Mouse (Mus musculus): ENCODE measurements around the gene Ablim1. TPM values are rescaled to one million over a fixed set of nuclear protein-coding genes. Genes with fewer than 3 reads are reported as not detected.

The Ablim1 gene
- total RNA-seq, 2 experiments from 2014 or later, result 81.9 to 87.6 TPM

DNA sequence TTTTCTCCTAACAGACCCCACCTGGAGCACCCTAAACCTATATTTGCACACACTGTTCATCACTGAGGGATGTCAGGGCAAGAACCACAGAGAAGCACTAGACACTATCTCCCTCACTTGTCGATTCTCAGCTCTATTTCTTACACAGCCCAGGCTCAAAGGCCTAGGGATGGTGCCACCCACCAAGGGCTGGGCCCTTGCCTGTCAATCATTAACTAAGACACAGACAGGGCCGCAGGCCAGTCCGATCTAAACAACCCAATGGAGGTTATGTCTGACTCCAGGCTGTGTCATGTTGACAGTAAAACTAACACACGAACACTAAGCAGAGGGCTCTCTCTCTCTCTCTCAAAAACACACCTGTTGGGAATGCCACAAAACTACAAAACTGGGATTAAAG, 316.4 kb downstream of the Ablim1 start:
- no peak for DNase-seq (ENCODE audit: low spot score in 2 of 2)

- no peak for DNase-seq (ENCODE audit: low spot score in 2 of 2)
Measured at GRCm38 (mm10) chr19:56997164-56997599, 317.5 kb downstream of the Ablim1 start.

DNA sequence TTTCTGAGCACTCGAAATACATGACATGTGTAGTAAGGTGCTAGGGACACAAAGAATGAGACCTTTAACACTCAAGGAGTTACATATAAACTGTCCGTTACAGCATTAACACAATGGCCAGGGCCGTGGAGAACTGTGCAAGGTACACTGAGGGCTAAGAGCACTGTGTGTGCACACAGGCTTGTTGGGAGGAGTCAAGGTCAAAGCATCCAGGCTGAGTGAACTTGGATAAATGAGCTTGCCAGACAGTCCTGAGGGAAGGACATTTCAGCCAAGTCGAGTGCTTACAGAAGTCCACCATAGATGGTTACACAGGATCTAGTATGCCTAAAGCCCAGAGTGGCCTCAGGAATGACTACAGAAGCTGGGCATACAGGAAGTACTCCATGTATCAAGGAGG, 319.3 kb downstream of the Ablim1 start:
- no peak for DNase-seq (ENCODE audit: low spot score in 2 of 2)

GRCm38 (mm10) chr19:56994653-56995052, 320.1 kb downstream of the Ablim1 start:
- no peak for DNase-seq (ENCODE audit: low spot score in 2 of 2)

DNA sequence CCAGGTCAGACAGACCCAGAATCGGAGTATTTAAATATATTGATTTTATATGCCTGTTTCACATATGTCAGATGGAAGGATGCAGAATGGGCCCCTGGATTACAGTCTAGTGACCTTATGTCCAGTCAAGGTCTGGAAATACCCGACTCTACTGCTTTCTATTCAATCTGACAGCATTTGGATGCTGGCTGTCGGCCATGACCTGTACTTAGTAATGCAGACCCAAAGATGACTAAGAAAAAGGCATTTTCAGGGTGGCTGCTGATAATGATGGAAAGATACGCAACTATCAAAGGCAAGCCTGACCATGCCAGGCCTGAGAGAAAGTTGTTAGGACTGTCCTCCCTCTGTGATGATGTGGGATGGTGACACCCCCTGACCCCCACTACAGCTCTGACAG, 321.0 kb downstream of the Ablim1 start:
- no peak for DNase-seq (ENCODE audit: low spot score in 2 of 2)

DNA sequence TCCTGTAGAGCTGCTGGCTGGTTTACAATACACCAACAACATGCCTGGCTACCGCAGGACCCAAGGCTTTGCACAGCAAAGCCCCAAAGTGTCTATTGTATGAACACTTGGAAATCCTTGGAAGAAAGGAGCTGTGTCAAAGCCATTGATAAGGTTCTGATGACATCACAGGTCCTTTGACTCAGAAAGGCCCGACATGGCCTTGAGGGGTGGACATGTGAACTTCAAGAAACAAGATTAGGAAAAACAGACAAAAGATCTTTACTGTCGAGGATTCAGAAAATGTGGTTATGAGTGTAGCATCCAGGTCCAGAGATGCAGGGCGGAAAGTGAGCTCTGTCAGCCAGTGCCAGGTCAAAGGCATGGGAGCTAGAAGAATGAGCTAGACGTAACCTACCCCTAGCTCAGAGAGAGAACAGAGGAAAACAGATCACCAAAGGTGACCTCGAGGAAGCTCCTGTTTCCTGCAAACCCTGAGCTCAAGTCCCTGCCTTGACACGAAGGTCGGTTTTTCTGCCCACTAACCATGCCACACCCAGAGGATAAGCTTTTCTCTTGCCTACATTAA, 321.7 kb downstream of the Ablim1 start:
- DNase-seq (ENCODE audit: low spot score in 2 of 2), result no peak

GRCm38 (mm10) chr19:56990367-56991111, 324.2 kb downstream of the Ablim1 start:
- DNase-seq (ENCODE audit: low spot score in 2 of 2), result no peak

GRCm38 (mm10) chr19:56989171-56989570, 325.5 kb downstream of the Ablim1 start:
- no peak for DNase-seq (ENCODE audit: low spot score in 2 of 2)

DNA sequence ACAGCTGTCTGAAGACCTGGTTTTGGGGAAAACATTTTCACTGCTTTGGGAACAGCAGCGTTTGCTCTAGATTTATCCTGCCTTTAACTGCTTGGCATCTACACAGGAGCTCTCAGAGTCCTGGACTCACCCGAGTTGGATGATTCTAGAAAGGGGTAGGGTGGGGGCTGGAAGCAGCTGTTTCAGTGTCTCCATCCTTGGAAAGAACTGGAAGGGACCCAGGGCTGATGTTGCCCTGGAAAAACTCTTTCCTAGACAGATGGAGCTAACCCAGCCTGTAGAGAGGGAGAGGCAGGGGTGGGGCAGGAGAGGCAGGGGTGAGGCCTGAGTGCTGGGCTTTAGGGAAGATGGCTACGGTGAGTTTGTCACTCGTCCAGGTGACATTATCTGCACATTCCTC, 330.5 kb downstream of the Ablim1 start:
- no peak for DNase-seq (ENCODE audit: low spot score in 2 of 2)

GRCm38 (mm10) chr19:56983757-56984156, 331.0 kb downstream of the Ablim1 start:
- DNase-seq (ENCODE audit: low spot score in 2 of 2), result no peak

Other genes starting within 250 kb of the Ablim1 start
- gene Fam160b1, start 45.8 kb upstream of the Ablim1 start, total RNA-seq (2021), result 10 to 100 TPM; 21.5 to 23.1 TPM
- gene Trub1, start 138.0 kb upstream of the Ablim1 start, total RNA-seq (2021), result 10 to 100 TPM; 17.3 to 19.7 TPM

All from layer of hippocampus, postnatal 10 days (tissue).